Mouse (Mus musculus) left cerebral cortex, adult 11 months (tissue): ENCODE data around the gene Slc6a1.

Experiments used
- DNase-seq: peaks from one replicate; pipeline ENCODE4 v3.0.0; 2022; ENCODE audit warnings: low spot score

The Slc6a1 gene

DNA sequence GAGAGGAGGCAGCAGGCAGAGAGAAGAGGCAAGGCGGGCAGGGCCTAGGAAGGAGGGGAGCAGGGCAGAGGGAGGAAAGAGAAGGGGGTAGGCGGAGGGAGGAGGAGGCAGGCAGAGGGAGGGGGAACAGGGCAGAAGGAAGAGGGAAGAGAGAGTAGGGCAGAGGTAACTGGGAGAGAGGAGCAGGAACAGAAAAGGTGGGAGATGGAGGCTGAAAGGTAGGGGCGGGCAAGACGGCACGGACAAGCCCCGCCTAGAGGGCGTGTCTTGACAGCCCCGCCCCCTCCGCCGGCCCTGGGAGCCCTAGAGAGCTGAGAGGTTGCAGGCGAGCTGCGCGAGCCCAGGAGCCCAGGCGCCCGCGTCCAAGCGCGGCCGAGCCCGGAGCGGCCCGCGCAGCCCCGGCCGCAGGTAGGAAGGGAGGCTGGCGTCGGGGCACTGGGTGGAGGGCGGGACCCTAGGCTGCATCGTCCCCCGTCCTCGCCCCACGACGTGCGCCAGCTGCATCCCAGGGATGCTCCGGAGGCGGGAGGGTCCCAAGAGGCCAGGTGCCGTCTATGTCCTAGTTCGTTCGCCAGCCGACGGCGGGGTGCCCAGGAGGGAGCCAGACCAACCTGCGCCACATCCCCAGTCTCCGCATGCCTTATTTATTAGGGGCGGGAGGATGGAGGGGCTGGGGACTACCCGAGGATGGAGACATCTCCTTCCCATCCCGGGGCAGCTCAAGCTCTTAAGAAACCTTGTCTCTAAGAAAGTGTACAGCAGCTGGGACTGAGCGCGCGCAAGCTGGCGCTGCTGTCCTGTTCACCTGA is at the start of gene Slc6a1:
Gene Slc6a1, plus strand, starts transcription at position 167 of the 809 bp plus-strand sequence.
- DNase-seq, result peak; percentile 75

DNA sequence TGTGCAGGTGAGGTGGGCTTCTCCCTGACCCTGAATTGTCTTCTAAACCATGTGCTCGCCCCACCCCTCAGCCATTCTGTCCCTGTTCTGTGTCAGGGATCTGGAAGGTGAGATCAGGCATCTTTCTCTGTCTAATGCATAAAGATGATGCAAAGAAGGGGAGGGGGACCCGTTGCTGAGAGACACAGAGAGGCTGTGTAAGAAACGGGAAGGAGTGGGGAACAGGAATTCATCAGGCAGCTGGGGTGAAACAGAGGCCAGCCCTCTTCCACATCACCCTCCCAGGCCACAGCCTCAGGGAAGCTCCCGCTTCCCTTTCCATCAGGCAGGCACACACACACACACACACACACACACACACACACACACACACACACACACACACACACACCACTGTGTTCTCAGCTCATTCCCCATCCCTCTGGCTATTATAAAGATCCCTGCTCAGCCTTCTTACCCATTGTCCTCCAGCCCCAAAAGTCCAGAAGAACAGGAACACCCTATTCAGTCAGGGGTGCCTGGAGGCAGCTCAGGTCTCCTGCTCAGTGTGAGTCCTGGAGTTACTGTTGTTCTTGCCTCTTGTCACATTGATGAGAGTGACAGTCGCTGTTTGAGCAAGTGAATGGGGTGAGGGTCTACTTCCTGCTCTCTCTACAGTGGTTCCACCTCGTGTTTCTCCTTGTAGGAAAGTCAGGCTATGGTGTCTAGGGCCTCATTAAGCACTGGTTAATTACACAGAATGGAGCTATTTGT is 43.4 kb upstream of the Slc6a1 start:
- no peak for DNase-seq

DNA sequence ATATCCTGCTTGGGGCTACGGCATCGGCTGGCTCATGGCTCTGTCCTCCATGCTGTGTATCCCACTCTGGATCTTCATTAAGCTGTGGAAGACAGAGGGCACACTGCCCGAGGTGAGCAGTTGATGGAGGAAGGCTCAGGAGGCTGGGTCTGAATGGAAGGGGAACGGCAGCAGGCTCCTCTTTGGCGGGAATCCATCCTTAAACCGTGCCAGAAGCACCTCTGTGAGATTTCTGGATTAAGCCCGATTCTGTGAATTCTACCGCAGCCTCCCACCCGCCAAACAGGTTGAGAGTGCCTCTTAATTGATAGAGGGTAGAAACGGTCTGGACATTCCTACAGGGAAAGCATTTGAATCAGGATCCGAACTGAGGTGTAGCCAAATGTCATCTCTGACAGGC is 36.8 kb upstream of the Slc6a1 start:
- DNase-seq, result no peak

DNA sequence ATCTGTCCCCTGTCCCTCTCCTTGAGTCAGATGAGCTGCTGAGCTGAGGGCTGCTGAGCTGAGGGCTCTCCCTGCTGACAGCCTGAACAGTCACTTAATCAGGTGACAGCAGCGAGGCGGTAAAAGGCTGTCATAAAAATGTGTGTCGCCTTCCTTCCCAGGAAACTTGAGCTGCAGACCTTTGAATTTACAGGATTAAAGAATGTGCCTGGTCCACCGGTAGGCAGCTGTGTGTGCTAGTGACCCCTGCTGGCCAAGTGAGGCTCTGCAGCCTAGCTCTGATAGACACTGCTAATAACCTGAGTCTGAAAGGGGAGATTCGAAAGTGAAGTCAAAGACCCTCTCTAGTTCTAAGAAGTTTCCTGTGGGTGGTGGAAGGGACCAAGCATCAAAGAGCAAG is 32.1 kb upstream of the Slc6a1 start:
- DNase-seq, result peak; percentile 65

DNA sequence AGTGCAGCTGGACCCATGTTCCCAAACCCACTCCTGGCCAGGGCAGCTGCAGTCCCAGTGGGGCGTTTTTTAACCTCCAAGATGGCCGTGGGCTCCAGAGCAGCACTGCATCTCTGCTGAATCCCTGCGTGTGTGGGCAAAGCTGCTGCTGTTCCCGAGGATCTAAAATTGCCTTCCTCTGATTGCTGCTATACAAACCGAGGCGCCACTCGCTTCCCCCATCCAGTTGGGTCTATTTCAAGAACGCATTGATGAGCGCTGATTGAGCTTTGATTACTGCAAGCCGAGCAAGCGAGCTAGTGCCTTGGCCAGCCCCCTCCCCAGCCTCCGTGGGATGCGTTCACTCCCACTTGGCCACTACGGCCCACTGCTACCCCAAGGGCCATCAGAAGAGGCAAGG is 27.5 kb upstream of the Slc6a1 start:
- peak; percentile 50 for DNase-seq

DNA sequence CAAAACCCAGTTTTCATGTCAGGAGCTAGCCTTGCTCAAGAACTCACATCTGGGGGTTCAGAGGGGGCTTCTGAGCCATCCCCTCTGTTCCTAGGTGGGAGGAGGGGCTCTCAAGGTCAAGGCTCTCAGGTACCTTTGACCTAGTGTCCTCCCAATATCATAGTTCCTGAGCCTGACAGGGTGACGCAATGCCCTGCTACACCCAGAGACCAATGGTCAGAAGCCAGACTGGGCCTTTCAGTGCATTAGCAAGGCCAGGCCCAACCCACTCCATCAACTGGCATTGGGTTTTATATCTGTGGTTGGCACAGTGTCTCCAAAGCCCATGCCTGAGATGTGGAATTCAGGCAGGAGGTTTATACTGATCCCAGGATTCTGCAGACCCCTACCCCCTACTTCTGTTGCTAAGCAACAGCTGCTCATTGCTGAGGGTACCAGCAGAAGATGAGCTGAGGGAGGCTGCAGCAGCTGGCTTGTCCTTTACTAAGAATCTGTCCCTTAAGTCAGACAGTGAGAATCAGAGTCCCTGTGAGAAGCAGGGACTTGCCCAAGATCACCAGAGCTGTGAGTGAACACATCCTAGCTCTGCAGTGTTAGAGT is 24.6 kb upstream of the Slc6a1 start:
- DNase-seq, result no peak

DNA sequence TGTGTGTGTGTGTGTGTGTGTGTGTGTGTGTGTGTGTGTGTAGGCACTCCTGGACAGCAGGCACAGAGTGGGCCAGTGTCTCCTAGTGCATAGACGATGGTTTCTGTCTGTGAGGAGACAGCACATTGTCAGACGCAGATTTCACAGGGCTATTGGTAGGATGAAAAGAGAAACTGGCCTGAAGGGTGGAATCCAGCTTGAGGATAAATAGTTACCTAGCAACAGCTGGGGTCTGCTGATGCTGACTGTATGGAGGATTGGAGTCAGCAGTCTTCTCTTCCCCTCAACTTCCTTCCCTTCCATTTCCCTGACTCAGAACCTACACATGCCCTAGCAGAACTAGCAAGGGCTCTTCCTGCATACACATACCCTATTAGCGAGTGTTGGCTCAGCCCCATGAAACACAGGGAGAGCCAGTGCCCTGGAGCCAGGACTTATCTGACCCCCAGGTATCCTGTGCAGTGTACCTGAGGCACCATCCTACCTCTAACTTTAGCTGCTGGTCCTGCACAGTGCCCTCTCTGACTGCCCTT is 23.7 kb upstream of the Slc6a1 start:
- DNase-seq, result no peak

DNA sequence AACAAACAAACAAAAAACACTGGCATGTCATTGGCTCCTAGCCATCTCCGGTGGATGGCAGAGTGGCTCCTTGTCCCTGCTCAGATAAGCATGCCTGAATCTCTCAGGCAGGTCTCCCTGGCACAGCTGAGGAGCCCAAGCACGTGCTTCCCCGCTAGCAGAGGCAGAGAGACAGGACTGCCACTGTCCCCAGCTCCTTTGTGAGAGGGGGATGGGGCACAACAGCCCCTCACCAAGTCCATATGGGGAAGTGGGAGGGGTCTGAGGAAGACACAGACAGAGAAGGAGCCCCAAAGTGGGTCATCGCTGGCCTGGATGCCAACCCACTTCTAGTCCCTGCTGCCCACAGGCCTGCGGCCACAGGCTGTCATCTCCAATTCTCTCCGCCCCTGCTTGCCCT is 20.8 kb upstream of the Slc6a1 start:
- no peak for DNase-seq

DNA sequence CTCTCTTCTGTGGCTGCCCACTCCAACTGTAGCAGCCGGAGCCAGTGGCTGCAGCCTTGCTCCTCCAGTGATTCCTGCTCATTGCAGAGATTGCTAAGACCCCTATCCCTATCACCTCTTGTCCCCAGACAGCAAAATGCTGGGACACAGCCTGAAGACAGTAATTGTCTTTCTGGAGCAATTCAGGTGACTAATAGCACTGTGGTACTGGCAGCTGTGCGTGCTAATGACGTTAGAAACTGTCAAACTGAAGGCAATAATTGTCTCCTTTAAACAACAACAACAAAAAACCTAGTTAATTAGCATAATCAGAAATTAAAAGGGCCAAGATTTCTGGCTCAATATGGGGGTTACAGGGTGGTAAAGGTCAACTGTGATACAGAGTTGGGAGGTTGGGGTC is 18.4 kb upstream of the Slc6a1 start:
- no peak for DNase-seq

DNA sequence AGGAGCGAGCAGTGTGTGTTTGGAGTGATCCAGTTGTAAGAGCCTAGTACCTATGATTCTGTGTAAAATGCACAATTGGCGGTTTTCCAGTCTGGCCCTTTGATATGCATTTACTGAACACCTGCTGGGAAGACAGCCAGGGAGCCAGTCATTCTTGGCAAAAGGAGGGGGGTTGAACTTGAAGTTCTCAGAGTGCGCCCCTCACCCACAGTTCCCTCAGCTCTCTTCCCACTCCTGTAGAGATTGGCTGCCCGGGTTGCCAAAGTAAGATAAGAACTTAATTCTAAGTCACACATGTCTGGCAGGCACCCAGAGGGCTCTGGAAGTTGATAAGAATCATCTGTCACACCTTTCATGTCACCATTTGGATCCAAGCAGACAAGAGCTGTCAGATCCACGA is 18.0 kb upstream of the Slc6a1 start:
- DNase-seq, result no peak

DNA sequence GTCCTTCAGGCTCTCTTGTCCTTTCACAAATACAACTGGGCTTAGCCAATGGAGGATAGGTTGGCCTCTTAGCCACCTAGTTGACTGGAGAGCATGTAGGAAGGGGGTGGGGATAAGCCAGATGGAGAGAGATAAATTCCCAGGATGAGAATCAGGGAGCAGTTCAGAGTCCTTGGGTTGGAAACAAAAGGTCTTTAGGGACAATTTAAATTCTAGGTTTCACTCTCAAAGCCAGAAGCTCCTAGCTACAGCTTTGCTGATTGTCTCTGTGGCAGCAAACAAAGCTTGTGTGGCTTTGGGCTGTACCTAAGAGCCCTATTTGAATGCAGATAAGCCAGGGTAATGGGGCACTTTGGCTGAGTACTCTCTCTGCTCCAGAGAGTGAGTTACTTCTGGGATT is 16.2 kb upstream of the Slc6a1 start:
- no peak for DNase-seq

DNA sequence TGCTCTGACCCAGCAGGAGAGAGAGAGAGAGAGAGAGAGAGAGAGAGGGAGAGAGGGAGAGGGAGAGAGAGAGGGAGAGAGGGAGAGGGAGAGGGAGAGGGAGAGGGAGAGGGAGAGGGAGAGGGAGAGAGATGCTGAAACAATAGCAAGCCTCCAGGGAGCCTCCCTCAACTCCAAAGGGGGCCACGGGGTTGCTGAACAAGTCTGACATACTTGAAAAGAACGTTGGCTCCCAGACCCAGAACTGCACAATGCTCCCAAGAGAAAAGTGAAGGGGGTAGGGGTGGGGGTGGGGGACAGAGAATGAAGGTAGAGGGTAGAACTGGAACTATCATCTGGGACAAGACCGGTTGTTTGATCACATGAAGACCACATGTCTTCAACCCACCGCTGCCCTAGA is 14.5 kb upstream of the Slc6a1 start:
- DNase-seq, result no peak

DNA sequence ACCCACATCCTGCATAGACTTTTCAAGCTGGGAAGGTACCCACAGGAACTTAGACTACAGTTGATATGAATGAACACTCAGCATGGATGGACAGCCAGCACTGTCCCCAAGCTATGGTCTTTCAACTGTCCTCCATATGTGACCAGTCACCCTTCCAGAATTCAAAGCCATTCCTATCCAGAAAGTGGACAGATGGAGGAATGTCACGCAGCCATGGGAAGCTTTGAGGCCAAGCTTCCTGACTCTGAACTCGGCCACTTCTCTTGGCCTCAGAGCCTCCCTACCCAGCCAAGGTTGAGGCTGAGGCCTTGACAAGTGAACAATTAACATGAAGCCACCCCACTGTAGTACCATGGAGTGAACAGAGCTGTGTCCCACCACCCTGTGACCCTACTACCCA is 12.8 kb upstream of the Slc6a1 start:
- no peak for DNase-seq

DNA sequence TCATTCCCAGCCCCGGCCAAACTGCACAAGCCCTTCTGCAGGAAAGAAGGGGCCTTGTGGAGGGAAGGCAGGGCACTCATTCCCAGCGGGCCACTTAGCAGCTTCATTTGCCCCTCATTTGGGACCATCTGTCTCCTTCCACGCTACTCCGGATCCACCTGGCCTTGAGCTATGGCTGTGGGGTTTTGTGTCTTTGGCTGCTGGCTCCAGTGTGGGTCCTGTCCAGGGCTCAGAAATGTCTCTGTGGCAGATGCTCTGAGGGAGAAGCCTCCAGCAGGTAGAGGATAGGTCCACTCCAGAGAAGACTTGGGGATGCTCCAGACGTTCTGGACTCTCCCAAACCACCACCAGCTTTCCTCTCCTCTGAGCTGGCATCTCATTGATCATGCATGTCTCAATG is 11.6 kb upstream of the Slc6a1 start:
- no peak for DNase-seq

DNA sequence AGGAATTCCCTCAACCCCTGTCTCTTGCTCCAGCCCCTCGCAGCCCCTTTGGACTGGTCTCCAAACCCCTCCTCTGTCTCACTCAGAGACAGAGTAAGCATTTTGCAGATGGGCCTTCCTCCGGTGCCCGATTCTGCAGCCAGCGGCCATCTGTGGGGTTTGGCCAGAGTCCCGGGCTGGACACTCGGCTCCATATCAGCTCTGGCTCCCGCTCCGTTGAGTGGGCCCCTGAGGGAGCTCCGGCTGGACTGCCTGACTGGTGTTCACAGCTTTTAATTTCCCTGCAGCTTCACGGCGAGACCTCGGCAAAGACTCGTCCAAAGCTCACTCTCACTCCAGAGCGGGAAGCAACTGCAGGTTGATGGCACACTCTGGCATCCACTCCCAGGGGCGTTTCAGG is 10.2 kb upstream of the Slc6a1 start:
- no peak for DNase-seq

DNA sequence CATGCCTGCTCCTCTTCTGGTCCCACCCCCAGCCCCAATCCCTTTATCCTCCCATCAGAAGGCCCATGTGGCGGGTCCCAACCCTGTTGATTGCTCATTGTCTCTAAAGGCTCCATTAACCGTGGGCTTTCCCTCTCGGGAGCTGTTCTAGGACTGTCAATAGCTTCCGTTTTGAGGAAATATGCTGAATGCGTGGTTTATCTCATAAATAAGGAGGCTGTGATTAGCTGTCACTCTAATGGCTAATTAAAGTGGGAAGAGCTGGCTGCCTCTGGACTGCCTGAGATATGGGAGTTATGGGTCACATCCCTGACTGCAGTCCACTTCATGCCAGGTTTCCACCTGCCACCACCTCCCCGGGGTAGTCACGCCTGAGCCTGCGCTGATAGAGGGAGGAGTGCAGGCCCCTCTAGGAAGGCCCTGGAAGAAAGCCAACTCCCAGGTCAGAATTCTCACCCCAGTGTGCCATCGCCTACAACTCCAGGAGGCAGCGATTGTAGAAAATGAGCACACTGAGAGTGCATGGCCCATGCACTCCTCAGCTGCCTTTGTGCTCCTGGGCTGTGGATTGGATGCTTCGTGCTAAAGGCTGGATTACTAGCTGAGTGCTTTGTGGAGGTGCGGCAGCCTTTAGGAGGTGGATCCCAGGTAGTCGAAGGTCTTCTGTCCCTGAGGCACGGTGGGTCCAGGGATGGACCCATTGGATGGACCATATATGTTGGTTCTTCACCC is 8.3 kb upstream of the Slc6a1 start:
- no peak for DNase-seq

DNA sequence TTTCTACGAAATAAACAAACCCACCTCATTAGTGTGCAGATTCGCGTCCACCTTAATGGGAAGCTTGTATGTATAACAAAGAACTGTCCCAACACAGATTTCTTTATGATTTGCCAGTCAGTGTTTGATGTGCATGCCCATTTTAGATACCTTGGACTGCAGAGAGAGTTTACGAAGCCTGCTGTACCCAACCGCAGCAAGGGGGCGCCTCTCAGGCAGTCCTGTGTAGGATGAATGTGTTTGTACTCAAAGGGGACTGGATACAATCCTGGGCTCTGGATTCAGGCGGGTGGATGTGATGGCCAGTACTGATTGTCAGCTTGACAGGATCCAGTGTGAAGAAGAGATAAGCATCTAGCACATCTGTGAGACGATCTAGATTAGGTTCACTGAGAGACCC is 6.6 kb upstream of the Slc6a1 start:
- DNase-seq, result no peak

DNA sequence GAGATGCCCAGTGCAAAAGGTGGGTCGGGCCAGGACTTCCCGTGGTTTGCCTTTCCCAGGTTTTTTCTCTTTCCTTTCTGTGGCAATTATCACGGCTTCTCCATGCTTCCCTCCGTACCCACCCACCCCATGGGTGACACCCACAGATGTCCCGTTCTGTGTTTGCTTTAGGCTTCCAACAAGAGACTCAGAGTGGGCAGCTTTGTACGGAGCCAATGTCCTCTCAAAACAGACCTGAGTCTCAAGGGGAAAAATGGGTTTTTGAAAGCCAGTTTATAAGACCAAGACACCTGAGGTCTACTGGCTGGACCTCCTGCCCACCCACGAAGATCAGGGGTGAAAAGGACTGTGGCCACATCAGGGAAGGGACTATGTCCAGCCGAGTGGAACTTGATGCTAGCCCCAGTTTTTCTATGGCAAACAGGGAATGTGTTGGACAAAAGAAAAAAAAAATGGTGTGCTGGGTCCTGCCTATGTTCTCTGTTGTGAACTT is 889 bp downstream of the Slc6a1 start:
- no peak for DNase-seq

DNA sequence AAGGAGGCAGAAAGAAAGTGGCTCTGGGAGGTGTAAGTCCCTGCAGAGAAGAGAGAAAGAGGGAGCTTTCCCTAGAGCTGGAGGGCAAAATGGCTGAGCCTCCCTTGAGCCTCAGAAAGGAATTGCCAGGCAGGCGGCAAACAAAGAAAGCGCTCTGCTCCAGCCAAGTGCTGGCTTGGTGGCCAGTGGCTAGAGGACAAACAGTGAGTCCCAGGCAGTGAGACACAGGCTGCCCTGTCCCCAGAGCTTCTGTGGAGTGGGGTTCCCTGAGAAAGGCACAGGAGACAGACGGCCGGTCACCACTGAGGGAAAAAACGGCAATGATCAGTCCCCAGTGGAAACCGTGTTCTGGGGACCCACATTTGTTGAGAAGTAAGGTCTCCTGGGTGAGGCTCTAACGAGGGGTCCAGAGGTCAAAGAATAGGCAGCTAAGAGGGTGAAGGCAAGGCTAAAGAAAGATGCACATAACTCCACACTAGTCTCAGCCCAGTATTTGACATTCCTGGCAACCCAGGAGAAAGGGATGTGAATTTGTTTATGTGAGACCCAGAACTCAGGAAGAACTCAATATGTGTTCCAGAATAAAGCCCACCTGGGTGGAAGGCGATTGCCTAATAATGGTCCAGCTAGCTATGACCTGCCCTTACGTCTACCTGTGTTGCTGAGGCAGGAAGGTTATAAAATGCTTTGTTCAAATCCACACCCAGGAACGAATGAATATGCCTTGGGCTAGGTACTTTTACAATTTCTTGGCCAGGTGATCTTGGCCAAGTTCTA is 1.7 kb downstream of the Slc6a1 start:
- DNase-seq, result peak; percentile 46

DNA sequence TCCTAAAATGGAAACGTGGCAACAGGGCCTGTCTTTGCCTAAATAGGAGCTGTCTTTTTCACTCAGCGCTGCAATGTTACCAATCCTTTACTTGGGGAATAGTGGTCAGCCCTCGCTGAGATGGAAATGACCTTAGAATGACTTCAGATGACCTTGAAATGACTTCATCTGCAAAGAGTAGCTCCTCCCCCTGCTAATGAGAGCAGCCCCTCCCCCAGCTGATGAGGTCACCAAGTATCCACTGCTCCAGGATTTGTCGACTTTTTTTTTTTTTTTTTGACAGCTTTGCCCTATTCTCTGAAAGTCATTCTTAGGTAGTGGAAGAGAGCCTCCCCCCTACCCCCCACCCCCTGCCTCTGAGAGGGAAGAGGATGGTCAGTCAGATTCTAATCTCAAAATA is 3.0 kb downstream of the Slc6a1 start:
- no peak for DNase-seq

DNA sequence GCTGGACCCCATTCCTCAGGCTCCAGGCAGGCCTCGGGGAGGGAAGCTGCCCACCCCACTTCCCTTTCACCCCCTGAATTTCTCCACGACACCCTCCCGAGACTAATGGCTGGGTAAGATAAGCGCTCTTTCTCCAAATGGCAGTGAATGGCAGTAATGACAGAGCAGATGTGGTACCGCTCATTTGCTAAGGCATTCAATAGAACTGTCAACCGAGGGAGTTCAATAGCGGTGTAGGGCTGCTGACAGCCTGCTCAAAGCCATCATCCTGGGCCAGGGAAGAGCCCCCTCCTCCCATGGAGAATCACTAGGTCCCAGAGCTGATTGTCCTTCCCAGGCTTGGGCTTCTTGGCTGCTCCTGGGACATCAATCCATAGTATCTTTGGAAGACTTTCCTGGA is 6.7 kb downstream of the Slc6a1 start:
- no peak for DNase-seq
